Mouse (Mus musculus): Measurements from ENCODE around the gene Zfp326. TPM values are rescaled to one million over a fixed set of nuclear protein-coding genes. Genes with fewer than 3 reads are reported as not detected.

The Zfp326 gene
- polyA plus RNA-seq, 1 experiment = 0.16 TPM

DNA sequence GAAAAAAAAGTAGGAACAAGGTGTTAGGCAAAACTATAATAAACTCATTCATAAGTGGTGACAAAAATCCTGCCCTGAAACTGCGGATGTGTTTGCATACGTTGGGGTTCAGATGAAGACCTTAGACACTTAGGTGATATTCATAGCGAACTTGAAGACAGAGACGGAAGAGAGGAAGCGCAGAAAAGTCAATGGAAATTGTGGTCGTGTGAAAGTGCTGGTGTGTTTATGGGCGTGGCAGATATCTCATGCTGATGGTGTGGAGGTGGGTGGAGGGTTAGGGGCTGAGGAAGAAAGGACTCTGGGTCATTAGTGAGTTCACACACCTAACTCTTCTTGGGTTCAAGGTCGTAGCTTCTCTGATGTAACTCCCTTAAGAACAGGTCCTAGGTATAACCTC, 4.2 kb upstream of the Zfp326 start:
- Histone ChIP-seq H3K36me3 (ENCODE audit: control insufficient read depth) (no peaks in the 10 kb centered on the region), H3K4me3 (replicated peaks) (no peak overlapping the region), H3K9me3 (ENCODE audit: control insufficient read depth, low read length) (no peaks in the 10 kb centered on the region), H3K4me1 (ENCODE audit: control insufficient read depth) (peaks cover 23% of the 10 kb centered on the region), H3K27me3 (ENCODE audit: control insufficient read depth) (peaks cover 26% of the 10 kb centered on the region)
- no peak for TF ChIP-seq GATA1 (IDR thresholded peaks at IDR 0.05; ENCODE audit: low read length)
- no peak for TF ChIP-seq TAL1 (IDR thresholded peaks at IDR 0.05; ENCODE audit: low read length)

DNA sequence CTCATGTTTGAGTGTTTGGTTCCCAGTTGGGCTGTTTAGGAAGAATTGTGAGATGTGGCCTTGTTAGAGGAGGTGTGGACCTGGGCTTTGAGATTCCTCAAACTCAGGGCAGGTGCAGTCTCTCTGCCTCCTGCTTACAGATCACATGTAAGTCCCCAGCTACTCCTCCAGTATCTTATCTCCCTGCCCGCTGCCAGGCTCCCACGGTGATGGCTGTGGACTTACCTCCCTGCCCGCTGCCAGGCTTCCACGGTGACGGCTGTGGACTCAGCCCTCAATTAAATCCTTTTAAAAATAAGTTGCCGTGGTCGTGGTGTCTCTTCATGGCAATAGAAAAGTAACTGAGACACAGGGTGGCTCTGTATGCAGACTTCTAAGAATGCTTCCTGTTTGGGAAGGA, 3.4 kb upstream of the Zfp326 start:
- Histone ChIP-seq H3K4me3 (replicated peaks) (no peak overlapping the region), H3K36me3 (ENCODE audit: control insufficient read depth) (no peaks in the 10 kb centered on the region), H3K9me3 (ENCODE audit: control insufficient read depth, low read length) (no peaks in the 10 kb centered on the region), H3K4me1 (ENCODE audit: control insufficient read depth) (peaks cover 31% of the 10 kb centered on the region), H3K27me3 (ENCODE audit: control insufficient read depth) (peaks cover 28% of the 10 kb centered on the region)
- no peak for TF ChIP-seq GATA1 (IDR thresholded peaks at IDR 0.05; ENCODE audit: low read length)
- TF ChIP-seq TAL1 (IDR thresholded peaks at IDR 0.05; ENCODE audit: low read length) = no peak

DNA sequence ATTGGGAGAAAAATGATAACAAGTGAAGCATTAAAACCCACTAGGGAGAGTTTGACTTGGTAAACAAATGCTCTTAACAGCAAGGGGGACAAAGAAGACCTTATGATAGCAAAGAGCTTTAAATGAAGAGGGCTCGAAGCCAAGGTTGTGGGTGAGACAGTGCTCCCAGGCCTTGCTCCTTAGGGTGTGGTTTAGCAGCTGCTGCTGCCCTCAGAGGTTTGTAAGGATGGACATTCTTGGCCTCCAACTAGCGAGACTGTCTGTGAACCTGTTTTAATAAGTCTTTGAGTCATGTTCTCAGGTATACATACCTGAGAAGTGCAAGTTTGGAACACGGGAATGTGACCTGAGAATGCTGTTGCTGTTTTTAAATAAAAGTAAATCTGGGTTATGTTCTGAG, 2.6 kb upstream of the Zfp326 start:
- no peak for TF ChIP-seq TAL1 (IDR thresholded peaks at IDR 0.05; ENCODE audit: low read length)
- no peak for TF ChIP-seq GATA1 (IDR thresholded peaks at IDR 0.05; ENCODE audit: low read length)
- Histone ChIP-seq H3K36me3 (ENCODE audit: control insufficient read depth) (no peaks in the 10 kb centered on the region), H3K4me3 (replicated peaks) (no peak overlapping the region), H3K9me3 (ENCODE audit: control insufficient read depth, low read length) (no peaks in the 10 kb centered on the region), H3K4me1 (ENCODE audit: control insufficient read depth) (peaks cover 32% of the 10 kb centered on the region), H3K27me3 (ENCODE audit: control insufficient read depth) (peaks cover 28% of the 10 kb centered on the region)

DNA sequence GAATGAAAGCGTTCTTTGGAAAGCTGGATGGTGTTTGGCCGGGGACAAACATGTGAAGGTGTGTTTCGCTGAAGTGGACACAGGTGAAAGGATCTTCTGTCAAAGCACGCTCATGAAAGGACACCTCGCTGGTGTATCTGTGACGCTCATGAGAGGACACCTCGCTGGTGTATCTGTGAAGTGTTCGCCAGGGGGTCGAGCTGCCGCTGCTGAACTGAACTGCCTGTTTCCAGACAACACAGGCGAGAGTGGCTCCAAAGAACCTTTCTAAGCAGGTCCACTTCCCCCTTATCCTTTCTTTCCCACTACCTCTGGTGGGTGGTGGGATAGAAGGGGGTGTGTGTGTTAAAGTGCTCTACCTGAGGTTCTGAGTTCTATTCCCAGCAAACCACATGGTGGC, 1.9 kb upstream of the Zfp326 start:
- peaks cover 32% of the 10 kb centered on the region for H3K4me1 ChIP-seq (ENCODE audit: control insufficient read depth)
- TF ChIP-seq GATA1 (IDR thresholded peaks at IDR 0.05; ENCODE audit: low read length) (no peak), TAL1 (IDR thresholded peaks at IDR 0.05; ENCODE audit: low read length) (no peak)
- H3K4me3 ChIP-seq (replicated peaks) = no peak overlapping the region

DNA sequence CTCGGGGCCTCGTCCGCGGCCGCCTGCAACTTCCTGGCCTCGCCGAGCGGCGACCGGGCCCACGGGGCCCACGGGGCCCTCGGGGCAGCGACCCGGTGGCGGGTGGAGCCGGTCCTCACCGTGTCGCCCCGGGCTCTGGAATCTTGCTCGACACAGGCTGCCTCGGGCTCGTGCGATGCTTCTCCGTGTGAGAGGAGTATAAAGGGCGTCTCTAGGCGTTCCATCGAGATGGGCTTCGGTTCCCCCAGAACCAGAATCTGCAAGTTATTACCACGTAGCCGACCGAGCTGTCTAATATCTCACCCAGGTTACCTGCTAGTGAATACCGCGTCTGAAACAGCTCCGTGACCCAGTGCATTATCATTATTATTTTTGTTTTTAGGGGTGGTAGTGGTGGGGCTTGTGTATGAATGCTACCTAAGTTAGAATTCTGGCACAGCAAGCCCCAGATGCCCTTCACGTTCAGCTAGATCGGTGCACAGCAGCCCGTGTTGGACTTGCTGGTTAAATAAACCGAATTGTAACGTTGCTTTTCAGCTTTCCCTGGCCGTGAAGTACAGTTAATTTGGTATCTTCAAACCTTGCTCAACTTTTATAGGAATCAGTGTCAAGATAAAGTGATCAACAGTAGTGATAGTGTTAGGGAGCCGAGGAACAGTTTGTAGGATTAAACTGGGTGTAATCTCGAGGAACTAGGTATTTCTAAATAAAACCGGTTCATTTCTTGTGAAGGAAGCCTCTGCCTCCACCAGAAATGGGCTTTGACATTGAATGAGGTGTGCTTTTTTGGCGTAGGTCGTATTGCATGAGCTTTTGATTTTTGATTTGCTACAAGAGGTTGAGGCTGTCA, 785 bp downstream of the Zfp326 start:
- peak overlapping the region; percentile 71 for H3K4me3 ChIP-seq (replicated peaks)
- H3K27me3 ChIP-seq (ENCODE audit: control insufficient read depth) = peaks cover 28% of the 10 kb centered on the region
- H3K36me3 ChIP-seq (ENCODE audit: control insufficient read depth) = peaks cover 9% of the 10 kb centered on the region
- peaks cover 32% of the 10 kb centered on the region for H3K4me1 ChIP-seq (ENCODE audit: control insufficient read depth)
- no peaks in the 10 kb centered on the region for H3K9me3 ChIP-seq (ENCODE audit: control insufficient read depth, low read length)
- TF ChIP-seq TAL1 (IDR thresholded peaks at IDR 0.05; ENCODE audit: low read length) (no peak), GATA1 (IDR thresholded peaks at IDR 0.05; ENCODE audit: low read length) (0 out of 2 replicates have a peak, but pooled peaks have one; percentile 6)

More for the DNA sequence above, 1.9 kb upstream of the Zfp326 start:
- H3K9me3 ChIP-seq (ENCODE audit: control insufficient read depth, low read length) = no peaks in the 10 kb centered on the region
- no peaks in the 10 kb centered on the region for H3K36me3 ChIP-seq (ENCODE audit: control insufficient read depth)
- peaks cover 28% of the 10 kb centered on the region for H3K27me3 ChIP-seq (ENCODE audit: control insufficient read depth)

DNA sequence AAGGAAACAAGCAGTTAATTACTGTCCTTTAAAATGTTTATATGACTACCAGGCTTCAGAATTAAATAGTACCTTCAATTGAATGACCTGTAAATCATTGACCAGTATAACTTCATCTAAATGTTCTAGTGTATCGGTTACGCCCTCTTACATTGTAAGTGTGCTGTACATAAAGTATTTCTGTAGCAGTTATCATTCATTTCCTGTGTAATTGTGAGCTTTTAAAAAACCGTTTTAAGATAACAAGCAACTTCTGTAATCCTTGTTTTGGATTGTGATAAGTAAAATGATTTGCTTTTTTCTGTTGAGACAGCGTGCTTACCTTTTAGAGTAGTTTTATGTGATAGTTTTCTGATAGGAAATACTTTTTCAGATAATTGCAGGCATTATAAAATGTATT, 11.0 kb downstream of the Zfp326 start:
- H3K27me3 ChIP-seq (ENCODE audit: control insufficient read depth) = no peaks in the 10 kb centered on the region
- no peaks in the 10 kb centered on the region for H3K4me1 ChIP-seq (ENCODE audit: control insufficient read depth)
- TF ChIP-seq TAL1 (IDR thresholded peaks at IDR 0.05; ENCODE audit: low read length) = no peak
- TF ChIP-seq GATA1 (IDR thresholded peaks at IDR 0.05; ENCODE audit: low read length) = no peak
- H3K9me3 ChIP-seq (ENCODE audit: control insufficient read depth, low read length) = no peaks in the 10 kb centered on the region
- H3K4me3 ChIP-seq (replicated peaks) = no peak overlapping the region
- H3K36me3 ChIP-seq (ENCODE audit: control insufficient read depth) = peaks cover 12% of the 10 kb centered on the region

DNA sequence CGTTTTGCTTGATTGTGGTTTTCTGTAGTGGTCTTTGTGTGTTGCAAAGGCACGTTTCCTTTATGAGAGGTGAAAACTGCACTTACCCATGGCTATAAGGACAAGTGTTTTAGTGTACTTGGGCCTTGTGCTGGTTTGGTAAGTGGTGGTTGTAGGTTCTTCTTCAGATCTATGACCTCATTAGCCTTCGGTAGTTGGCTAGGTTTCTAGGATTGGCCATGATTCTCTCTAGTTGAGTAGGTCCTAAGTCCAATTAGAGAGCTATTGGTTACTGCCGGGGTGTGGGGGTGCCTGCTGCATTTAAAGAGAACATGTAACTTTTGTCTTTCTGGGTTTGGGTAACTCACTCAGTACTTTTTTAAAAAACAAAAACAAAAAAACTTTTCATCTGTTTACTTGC, 21.8 kb downstream of the Zfp326 start:
- H3K9me3 ChIP-seq (ENCODE audit: control insufficient read depth, low read length) = no peaks in the 10 kb centered on the region
- H3K36me3 ChIP-seq (ENCODE audit: control insufficient read depth) = peaks cover 23% of the 10 kb centered on the region
- H3K27me3 ChIP-seq (ENCODE audit: control insufficient read depth) = no peaks in the 10 kb centered on the region
- TF ChIP-seq GATA1 (IDR thresholded peaks at IDR 0.05; ENCODE audit: low read length) (no peak), TAL1 (IDR thresholded peaks at IDR 0.05; ENCODE audit: low read length) (no peak)
- H3K4me3 ChIP-seq (replicated peaks) = no peak overlapping the region
- H3K4me1 ChIP-seq (ENCODE audit: control insufficient read depth) = no peaks in the 10 kb centered on the region

DNA sequence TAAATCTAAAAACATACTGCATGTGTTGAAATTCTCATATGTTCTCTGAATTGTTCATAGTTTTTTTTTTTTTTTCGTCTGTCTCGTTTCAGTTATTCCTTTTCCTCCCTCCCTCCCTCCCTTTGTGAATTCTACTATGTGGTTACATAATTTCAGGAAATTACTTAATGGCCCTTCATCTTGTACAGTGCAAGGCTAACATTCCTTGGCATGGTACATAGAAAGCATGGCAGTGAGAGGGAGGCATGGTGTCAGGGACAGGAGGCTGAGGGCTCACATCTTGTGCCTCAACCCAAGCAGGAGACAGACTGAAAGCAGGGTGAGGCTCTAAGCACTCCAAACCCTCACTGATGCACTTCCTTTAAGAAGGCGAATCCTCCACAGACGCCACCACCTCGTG, 32.8 kb downstream of the Zfp326 start:
- H3K27me3 ChIP-seq (ENCODE audit: control insufficient read depth) = no peaks in the 10 kb centered on the region
- H3K9me3 ChIP-seq (ENCODE audit: control insufficient read depth, low read length) = no peaks in the 10 kb centered on the region
- no peak for TF ChIP-seq GATA1 (IDR thresholded peaks at IDR 0.05; ENCODE audit: low read length)
- TF ChIP-seq TAL1 (IDR thresholded peaks at IDR 0.05; ENCODE audit: low read length) = no peak
- peaks cover 39% of the 10 kb centered on the region for H3K36me3 ChIP-seq (ENCODE audit: control insufficient read depth)
- no peaks in the 10 kb centered on the region for H3K4me1 ChIP-seq (ENCODE audit: control insufficient read depth)
- no peak overlapping the region for H3K4me3 ChIP-seq (replicated peaks)

DNA sequence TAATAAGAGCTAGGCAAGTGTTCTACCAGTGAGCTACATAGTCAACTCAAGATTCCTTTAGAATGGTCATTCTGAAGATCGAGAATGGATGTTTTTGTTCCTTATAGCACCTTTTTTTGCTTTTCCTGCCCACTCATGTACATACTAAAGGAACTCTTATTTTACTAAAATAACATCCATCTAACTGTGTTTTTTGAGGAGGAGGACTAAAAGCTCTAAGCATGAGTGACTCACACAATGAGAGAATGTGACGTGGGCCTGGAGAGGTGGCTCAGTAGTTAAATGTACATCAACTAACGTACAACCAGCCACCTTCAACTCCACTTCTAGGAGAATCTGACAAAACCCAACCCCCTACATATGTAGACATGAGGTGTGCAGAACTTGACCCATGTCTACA, 33.3 kb downstream of the Zfp326 start:
- TF ChIP-seq GATA1 (IDR thresholded peaks at IDR 0.05; ENCODE audit: low read length) (no peak), TAL1 (IDR thresholded peaks at IDR 0.05; ENCODE audit: low read length) (no peak)
- Histone ChIP-seq H3K4me1 (ENCODE audit: control insufficient read depth) (no peaks in the 10 kb centered on the region), H3K9me3 (ENCODE audit: control insufficient read depth, low read length) (no peaks in the 10 kb centered on the region), H3K36me3 (ENCODE audit: control insufficient read depth) (peaks cover 41% of the 10 kb centered on the region), H3K27me3 (ENCODE audit: control insufficient read depth) (no peaks in the 10 kb centered on the region), H3K4me3 (replicated peaks) (no peak overlapping the region)

All from erythroblast, embryonic 14.5 days (primary cell).